Mouse (Mus musculus) G1E (cell line): Measurements from ENCODE around the gene Ackr1.

Experiments
- CTCF ChIP-seq: IDR thresholded peaks from 2 replicates; pipeline ENCODE4 v1.5.1; 2012; ENCODE audit warnings: low read depth, low read length, inconsistent platforms, mixed read lengths
- GATA1 ChIP-seq: IDR thresholded peaks from 2 replicates; pipeline ENCODE4 v1.6.1; 2012; ENCODE audit warnings: borderline replicate concordance, low read length, inconsistent platforms, mixed read lengths
- POLR2AphosphoS5 ChIP-seq: IDR thresholded peaks from 2 replicates; pipeline ENCODE4 v1.6.1; 2012; ENCODE audit warnings: low read depth, low read length, inconsistent platforms; ENCODE audit not compliant: insufficient replicate concordance
- TAL1 ChIP-seq: conservative IDR thresholded peaks from 2 replicates; pipeline ENCODE4 v1.6.1; 2012; ENCODE audit warnings: low read depth, low read length, inconsistent platforms, mixed read lengths

GRCm38 (mm10) chr1:173322249-173322627, 11.3 kb downstream of the Ackr1 start:
- no peak for TF ChIP-seq CTCF
- TF ChIP-seq TAL1, result no peak
- TF ChIP-seq GATA1, result no peak
- no peak for TF ChIP-seq POLR2AphosphoS5
